Mouse (Mus musculus): Measurements from ENCODE around the gene Gm17606. TPM values are rescaled to one million over a fixed set of nuclear protein-coding genes. Genes with fewer than 3 reads are reported as not detected.

The Gm17606 gene
- polyA plus RNA-seq, 1 experiment from 2014 or later: not detected

DNA sequence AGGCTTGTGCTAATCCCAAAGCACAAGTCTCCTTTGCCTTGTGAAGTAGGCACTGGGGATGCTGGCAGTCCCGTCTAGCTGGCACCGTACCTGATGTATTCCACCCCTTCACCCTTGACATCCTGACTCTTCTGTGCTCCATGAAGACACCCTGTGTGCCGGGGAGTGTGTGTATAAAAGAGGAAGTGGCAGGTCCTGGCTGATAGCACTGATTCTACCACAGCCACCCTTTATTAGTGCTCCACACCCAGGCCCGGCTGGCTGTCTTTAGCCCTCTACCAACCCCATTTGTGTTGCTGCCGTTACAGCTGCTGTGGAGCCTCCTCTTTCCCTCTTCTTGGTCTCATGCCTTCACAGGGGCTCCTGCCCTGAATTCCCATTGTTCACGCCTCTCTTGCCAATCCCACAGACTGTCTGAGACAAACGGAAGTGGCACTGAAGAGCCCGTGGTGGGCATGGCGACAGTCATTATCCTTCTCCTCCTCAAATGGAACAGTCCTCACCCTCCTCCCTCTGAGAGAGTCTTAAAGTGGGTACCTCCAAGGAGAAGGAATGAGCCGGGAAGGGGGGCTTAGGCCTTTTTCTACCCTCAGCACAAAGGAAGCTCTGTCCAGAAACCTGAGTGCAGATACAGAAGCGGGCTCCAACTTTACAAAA is 10.0 kb upstream of the Gm17606 start:
- no peaks in the 10 kb centered on the region for H3K9me3 ChIP-seq
- no peak for DNase-seq (ENCODE audit: extremely low spot score, low spot score)
- H3K4me3 ChIP-seq: no peak overlapping the region
- 84% methylated on average over 11 of the region's 11 CpGs for WGBS
- H3K36me3 ChIP-seq (replicated peaks): peaks cover 63% of the 10 kb centered on the region
- no peak overlapping the region for H3K27ac ChIP-seq
- H3K4me1 ChIP-seq: no peaks in the 10 kb centered on the region
- H3K27me3 ChIP-seq (ENCODE audit: poor library complexity, severe bottlenecking): no peaks in the 10 kb centered on the region

DNA sequence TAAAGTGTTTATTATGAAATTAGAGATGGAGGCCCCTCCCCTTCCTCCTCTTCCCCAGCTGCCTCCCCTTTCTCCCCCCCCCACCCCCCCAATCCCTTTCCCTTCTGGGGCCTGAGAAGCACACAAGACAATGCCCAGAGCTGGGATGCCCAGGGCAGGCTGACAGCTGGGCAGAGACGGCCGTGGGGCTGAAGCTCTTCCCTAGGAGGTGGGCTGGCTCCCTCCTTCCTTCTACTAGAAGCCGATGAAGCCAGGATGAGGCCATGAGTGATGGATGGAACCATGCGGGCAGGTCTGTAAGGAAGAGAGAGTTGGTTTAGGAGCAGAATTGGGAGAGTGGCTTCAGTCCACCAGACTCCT is 9.5 kb upstream of the Gm17606 start:
- no peaks in the 10 kb centered on the region for H3K4me1 ChIP-seq
- DNase-seq (ENCODE audit: extremely low spot score, low spot score): no peak
- H3K27me3 ChIP-seq (ENCODE audit: poor library complexity, severe bottlenecking): no peaks in the 10 kb centered on the region
- no peak overlapping the region for H3K4me3 ChIP-seq
- 86% methylated on average over 4 of the region's 4 CpGs for WGBS
- peaks cover 68% of the 10 kb centered on the region for H3K36me3 ChIP-seq (replicated peaks)
- H3K27ac ChIP-seq: no peak overlapping the region
- H3K9me3 ChIP-seq: no peaks in the 10 kb centered on the region

DNA sequence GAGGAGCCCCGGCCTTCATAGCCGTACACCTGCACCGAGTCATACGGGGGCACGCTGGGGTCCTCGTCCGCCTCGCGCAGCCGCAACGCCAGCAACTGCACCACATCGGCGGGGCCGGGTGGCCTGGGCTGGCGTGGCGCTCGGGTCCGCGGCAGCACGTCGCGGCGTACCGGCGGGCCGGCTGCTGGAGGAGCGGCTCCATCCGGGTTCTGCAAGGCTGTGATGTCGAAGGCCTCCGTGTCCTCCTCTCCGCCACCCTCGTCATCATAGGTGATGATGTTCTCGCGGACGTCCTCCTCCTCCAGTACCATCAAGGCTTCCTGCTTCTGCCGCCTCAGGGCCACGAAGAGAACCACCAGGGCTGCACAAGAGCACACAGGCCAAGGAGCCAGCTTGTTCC is 8.5 kb upstream of the Gm17606 start:
- WGBS: 92% methylated on average over 37 of the region's 37 CpGs
- Histone ChIP-seq H3K27ac (peak overlapping the region; percentile 22; the same call in 1 of the 2 replicates), H3K4me1 (no peaks in the 10 kb centered on the region), H3K9me3 (no peaks in the 10 kb centered on the region), H3K36me3 (replicated peaks) (peaks cover 78% of the 10 kb centered on the region), H3K4me3 (no peak overlapping the region), H3K27me3 (ENCODE audit: poor library complexity, severe bottlenecking) (no peaks in the 10 kb centered on the region)
- DNase-seq (ENCODE audit: extremely low spot score, low spot score): no peak

DNA sequence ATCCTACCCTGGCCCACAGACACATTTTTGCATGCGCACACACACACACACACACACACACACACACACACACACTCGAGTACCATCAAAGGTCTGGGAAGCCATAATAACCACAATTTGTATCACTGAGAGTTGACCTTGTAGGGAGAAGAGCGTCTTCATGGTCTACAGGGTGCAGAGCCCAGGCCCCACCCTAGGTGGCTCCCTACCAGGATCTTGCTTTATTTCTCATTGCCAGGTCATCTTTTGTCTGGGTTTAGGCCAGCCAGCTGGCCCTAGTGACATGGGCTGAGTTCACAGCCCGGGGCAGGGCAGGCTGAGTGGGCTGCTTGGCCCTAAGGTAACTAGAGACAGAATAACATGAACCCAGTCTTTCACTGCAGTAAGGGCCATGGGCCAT is 6.6 kb upstream of the Gm17606 start:
- WGBS: 93% methylated on average over 4 of the region's 4 CpGs

DNA sequence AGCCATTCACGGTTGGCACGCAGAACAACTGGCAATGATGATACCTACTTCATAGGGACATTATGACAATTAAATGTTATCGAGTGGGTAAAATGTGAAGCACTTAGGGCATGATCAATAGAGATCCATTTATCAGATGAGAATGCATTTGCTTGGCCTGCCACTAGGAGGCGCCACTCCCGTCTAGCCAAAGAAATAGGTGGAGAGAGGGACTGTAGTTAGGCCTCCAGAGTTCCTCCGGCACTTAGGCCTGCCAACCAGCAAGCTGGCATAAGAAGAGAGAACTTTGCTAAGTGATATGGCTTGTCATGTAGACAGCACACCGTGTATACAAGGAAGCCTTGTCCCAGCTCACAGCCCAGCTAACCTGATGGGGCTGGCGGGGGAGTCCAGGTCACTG is 3.8 kb upstream of the Gm17606 start:
- peaks cover 74% of the 10 kb centered on the region for H3K36me3 ChIP-seq (replicated peaks)
- DNase-seq (ENCODE audit: extremely low spot score, low spot score): peak; percentile 65
- WGBS: 54% methylated on average over 8 of the region's 8 CpGs

More for the DNA sequence above, 6.6 kb upstream of the Gm17606 start:
- Histone ChIP-seq H3K36me3 (replicated peaks) (peaks cover 97% of the 10 kb centered on the region), H3K9me3 (no peaks in the 10 kb centered on the region), H3K27ac (no peak overlapping the region), H3K27me3 (ENCODE audit: poor library complexity, severe bottlenecking) (no peaks in the 10 kb centered on the region), H3K4me1 (peaks cover 2% of the 10 kb centered on the region), H3K4me3 (no peak overlapping the region)
- no peak for DNase-seq (ENCODE audit: extremely low spot score, low spot score)

DNA sequence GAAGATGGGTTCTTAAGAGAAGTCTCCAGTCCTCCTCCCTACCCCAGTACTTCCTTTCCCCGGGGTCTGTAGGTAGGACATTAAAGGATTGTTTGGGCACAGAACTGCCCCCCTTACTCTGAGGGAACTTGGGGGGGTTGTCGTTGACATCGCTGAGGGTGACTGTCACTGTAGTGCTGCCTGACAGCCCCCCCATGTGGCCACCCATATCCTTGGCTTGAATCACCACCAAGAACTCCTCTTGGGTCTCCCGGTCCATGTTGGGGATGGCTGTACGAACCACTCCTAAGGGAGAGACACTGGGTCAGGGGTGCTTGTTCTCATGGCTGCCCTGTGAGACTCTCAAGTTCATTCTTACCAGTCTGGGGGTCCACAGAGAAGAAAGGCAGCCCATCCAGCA is 2.5 kb upstream of the Gm17606 start:
- peaks cover 29% of the 10 kb centered on the region for H3K4me1 ChIP-seq
- 84% methylated on average over 5 of the region's 5 CpGs for WGBS
- no peak for DNase-seq (ENCODE audit: extremely low spot score, low spot score)
- H3K27ac ChIP-seq: no peak overlapping the region
- no peak overlapping the region for H3K4me3 ChIP-seq
- H3K36me3 ChIP-seq (replicated peaks): peaks cover 74% of the 10 kb centered on the region
- no peaks in the 10 kb centered on the region for H3K27me3 ChIP-seq (ENCODE audit: poor library complexity, severe bottlenecking)
- no peaks in the 10 kb centered on the region for H3K9me3 ChIP-seq

More for the DNA sequence above, 3.8 kb upstream of the Gm17606 start:
- H3K4me1 ChIP-seq: peaks cover 29% of the 10 kb centered on the region
- no peaks in the 10 kb centered on the region for H3K27me3 ChIP-seq (ENCODE audit: poor library complexity, severe bottlenecking)
- H3K27ac ChIP-seq: no peak overlapping the region
- H3K9me3 ChIP-seq: no peaks in the 10 kb centered on the region
- H3K4me3 ChIP-seq: no peak overlapping the region

DNA sequence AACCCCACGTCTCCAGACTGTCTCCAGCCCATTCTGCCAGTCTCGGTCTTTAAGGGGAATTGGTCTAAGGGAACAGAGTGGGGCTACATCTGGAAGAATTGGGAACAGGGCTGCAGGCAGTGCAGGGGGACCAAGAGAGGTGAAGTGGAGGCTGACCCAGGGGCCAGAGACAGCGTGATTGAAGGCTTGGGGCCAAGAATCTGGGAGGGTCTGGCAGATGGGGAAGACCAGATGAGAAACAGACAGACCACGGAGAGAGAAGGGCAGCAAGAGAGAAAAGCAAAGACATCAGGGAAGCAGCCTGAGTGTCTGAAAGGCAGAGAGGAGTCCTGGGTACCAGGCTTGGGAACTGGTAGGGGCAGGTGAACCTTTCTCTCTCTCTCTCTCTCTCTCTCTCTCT is 631 bp upstream of the Gm17606 start:
- Histone ChIP-seq H3K4me1 (peaks cover 29% of the 10 kb centered on the region), H3K9me3 (no peaks in the 10 kb centered on the region), H3K36me3 (replicated peaks) (peaks cover 75% of the 10 kb centered on the region), H3K27ac (peak overlapping the region; percentile 97), H3K27me3 (ENCODE audit: poor library complexity, severe bottlenecking) (no peaks in the 10 kb centered on the region), H3K4me3 (peak overlapping the region; percentile 87)
- 28% methylated on average over 4 of the region's 4 CpGs for WGBS
- no peak for DNase-seq (ENCODE audit: extremely low spot score, low spot score)

DNA sequence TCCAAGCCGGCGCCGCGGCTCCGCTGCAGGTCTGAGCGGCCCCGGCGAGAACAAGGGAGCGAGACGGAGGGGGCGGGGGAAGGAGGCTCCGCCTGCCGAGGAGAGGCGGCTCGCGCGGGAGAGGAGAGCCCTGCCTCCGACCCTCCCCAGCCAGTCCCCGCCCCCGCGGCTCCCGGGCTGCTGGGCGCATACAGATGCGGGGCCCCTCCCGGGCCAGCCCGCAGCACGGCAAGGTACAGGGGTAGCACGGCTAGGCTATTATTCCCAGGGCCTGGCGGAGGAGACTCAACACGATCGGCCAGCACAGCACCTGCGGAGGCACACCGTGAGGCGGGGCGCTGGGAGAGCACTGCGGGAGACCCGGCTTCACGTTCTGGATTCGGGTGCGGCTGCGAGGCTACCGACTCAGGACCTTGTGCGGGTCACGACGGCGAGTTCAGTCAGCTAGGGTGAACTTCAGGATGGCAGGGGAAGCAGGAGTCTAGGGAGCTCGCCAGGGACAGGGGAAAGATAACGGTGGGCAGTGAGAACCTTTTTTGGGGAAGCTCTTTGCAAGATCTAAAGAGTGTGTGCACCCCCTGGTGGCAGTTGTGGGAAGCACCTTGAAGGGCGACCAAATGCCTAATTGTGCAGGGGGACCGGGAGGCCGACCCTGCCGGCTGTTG is 685 bp downstream of the Gm17606 start, which contains the start of gene Cdh24:
Gene Cdh24 (minus strand): TSS at position 60 of the 665 bp plus-strand sequence.
- Histone ChIP-seq H3K4me3 (peak within 1 kb of the TSS; percentile 87), H3K36me3 (replicated peaks) (peaks cover 77% of the 10 kb centered on the region), H3K27me3 (ENCODE audit: poor library complexity, severe bottlenecking) (no peaks in the 10 kb centered on the region), H3K9me3 (no peaks in the 10 kb centered on the region), H3K4me1 (peaks cover 29% of the 10 kb centered on the region), H3K27ac (peak within 1 kb of the TSS; percentile 97)
- peak; percentile 90 for DNase-seq (ENCODE audit: extremely low spot score, low spot score)
- WGBS: 0% methylated on average over 52 of the region's 52 CpGs

DNA sequence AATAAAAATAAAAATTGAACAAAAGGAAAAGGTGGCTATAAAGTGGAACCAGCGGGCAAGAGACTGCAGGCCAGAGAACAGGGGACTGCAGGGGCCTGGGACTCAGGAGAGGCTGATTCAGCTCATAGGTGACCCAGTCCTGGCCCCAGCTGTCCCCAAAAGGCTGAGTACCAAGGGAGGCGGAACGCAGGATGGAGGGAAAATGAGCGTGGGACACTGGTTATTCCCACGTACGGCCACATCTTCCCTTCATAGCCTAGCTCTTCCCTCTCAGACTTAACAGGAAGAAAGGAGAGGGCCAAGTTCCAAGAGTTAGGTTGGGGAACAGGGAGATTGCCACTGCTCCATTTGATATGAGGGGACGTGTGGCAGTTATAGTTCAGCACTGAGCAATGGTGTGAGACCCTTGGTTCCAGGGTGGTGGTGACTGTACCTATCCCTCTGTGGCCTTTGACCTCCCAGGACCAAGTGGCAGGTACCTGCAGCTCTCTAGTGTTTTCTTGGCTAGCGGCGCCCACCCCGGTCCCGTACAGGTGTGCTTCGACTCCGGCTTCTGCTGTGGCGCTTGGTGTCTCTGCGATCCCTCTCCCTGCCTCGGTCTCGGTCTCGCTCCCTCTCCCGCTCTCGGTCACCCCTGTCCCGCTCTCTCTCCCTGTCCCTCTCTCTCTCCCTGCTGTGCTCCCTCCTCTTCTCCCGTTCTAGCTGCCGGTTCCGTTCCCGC is 1.6 kb downstream of the Gm17606 start:
- Histone ChIP-seq H3K9me3 (no peaks in the 10 kb centered on the region), H3K27me3 (ENCODE audit: poor library complexity, severe bottlenecking) (no peaks in the 10 kb centered on the region), H3K36me3 (replicated peaks) (peaks cover 77% of the 10 kb centered on the region), H3K4me3 (peak overlapping the region; percentile 87; the same call in 1 of the 2 replicates), H3K4me1 (peaks cover 29% of the 10 kb centered on the region), H3K27ac (no peak overlapping the region)
- whole genome bisulfite sequencing: 81% methylated on average over 25 of the region's 25 CpGs
- DNase-seq (ENCODE audit: extremely low spot score, low spot score): no peak

DNA sequence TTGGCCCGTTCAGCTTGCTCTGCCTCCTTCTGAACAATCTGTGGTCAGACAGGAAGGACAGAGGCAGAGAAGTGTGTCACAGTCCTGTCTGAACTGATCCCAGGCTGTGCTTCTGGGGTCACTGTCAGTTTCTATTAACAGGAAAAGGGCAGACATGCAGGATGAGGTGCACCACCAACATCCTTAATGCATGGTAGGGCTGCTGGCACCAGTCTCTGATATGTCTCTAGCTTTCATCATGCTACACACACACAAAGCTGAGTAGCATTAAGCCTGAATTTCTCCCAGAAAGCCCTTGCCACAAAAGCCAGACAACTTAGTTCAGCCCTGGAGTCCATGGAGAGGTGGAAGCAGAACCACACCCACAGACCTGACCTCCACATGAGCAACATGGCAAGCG is 2.3 kb downstream of the Gm17606 start:
- H3K27ac ChIP-seq: no peak overlapping the region
- no peak overlapping the region for H3K4me3 ChIP-seq
- H3K9me3 ChIP-seq: no peaks in the 10 kb centered on the region
- H3K4me1 ChIP-seq: peaks cover 29% of the 10 kb centered on the region
- no peaks in the 10 kb centered on the region for H3K27me3 ChIP-seq (ENCODE audit: poor library complexity, severe bottlenecking)
- WGBS: 98% methylated on average over 2 of the region's 2 CpGs
- no peak for DNase-seq (ENCODE audit: extremely low spot score, low spot score)
- peaks cover 77% of the 10 kb centered on the region for H3K36me3 ChIP-seq (replicated peaks)

DNA sequence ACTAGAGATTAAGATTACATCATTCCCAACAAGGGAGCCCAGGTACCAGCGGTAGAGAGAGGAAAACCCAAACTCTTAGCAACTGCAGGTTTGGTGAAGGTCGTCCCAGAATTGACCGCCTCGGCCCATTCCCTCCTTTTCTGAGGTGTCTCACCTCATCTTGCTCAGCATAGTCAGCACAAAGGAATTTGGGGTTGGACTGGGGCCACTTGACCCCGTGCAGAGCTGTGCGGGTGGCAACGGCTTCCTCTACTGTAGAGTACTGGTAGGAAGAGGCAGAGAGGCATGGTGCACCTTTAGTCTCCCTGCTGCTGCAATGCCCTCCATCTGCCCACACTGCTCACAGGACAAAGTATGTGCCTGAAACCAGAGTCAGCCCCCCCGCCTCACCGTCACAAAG is 3.5 kb downstream of the Gm17606 start:
- peaks cover 77% of the 10 kb centered on the region for H3K36me3 ChIP-seq (replicated peaks)

DNA sequence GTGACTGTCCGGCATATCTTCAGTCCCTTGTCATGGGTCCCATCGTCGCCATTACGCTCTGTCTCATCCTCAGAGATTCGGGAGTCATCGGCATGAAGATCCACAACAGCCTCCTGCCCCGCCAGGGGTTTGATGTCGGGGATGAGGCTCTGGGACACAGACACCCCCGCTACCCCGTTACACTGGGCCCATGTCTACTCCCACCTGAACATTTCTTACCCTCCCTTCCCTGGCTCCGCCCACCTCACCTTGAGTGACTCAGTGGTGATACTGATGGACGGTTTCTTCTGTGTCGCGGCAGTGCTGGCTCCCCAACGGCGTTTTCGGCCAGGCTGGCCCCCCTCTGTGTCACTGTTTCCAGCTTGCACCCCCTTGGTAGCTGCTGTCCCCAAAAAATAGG is 5.7 kb downstream of the Gm17606 start:
- Histone ChIP-seq H3K27me3 (ENCODE audit: poor library complexity, severe bottlenecking) (no peaks in the 10 kb centered on the region), H3K9me3 (no peaks in the 10 kb centered on the region), H3K27ac (no peak overlapping the region), H3K4me3 (no peak overlapping the region), H3K36me3 (replicated peaks) (peaks cover 98% of the 10 kb centered on the region), H3K4me1 (peaks cover 31% of the 10 kb centered on the region)
- 95% methylated on average over 17 of the region's 17 CpGs for WGBS
- no peak for DNase-seq (ENCODE audit: extremely low spot score, low spot score)

More for the DNA sequence above, 3.5 kb downstream of the Gm17606 start:
- Histone ChIP-seq H3K9me3 (no peaks in the 10 kb centered on the region), H3K27me3 (ENCODE audit: poor library complexity, severe bottlenecking) (no peaks in the 10 kb centered on the region), H3K4me3 (no peak overlapping the region), H3K4me1 (peaks cover 32% of the 10 kb centered on the region), H3K27ac (no peak overlapping the region)
- 94% methylated on average over 9 of the region's 9 CpGs for WGBS
- DNase-seq (ENCODE audit: extremely low spot score, low spot score): no peak

All from forebrain, embryonic 10.5 days (tissue).